Mouse (Mus musculus) embryonic fibroblast, embryonic 13.5 days (primary cell): ENCODE measurements at regions not wholly inside any gene's neighbourhood (a gene's known extent, or its start where the extent isn't known, plus 50 kb on each side); places are given as distances from the start of the nearest gene placed in this dataset.

ENCODE experiments used
- CTCF ChIP-seq: IDR thresholded peaks from 2 replicates; pipeline ENCODE4 v1.5.1; 2011; ENCODE audit warnings: mild to moderate bottlenecking, control low read depth, low read length, moderate library complexity, borderline replicate concordance; ENCODE audit not compliant: insufficient read depth
- POLR2A ChIP-seq: IDR thresholded peaks from 2 replicates; pipeline ENCODE4 v1.6.1; 2011; ENCODE audit warnings: low read depth, mild to moderate bottlenecking, control low read depth, low read length, moderate library complexity

DNA sequence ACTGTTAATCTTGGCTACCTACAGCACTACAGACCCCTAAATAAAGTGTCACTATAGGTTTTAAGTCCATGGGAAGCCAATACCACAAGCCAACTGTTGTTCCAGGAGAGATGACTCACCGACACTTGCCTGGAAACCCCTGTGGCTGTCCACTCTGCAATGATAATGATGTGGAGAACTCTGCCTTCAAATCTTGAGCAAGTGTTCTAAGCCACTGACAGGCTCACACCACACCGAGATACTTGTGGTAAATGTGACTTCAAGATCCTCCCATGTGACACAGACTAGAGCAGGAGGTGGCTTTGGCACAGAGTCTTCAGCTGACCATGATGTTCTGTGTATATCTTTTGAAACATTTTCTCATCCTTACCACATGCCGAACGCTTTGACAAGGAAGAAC, 447.8 kb downstream of the Ccdc171 start:
- no peak for TF ChIP-seq CTCF
- no peak for TF ChIP-seq POLR2A
